8 mouse cellular contexts compared by ENCODE assay signal in the genomic region with DNA sequence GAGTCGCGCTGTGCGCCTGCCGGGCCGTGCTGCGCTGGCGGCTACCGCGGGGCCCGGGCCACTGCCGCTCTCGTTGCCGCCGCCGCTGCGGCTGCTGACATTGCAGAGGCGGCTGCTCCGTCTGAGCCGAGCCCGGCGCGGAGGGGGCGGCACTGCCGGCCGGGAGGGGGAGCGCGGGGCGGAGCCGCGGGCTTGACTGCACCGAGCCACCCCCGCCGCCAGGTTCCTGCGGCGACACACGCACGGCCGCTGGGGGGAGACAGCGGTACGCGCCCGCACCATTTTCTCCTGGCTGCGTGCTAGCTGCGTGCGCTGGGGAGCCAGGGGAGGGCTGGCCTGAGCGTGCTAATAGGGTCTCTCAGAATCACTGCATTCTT. TPM values are rescaled to one million over a fixed set of nuclear protein-coding genes. Genes with fewer than 3 reads are reported as not detected.
A peak's percentile ranks its signal among the peaks of the same experiment; 100 is the strongest.
DNase-seq lines count a peak whose midpoint lies in the region; ATAC-seq lines count a peak whose summit lies in the region.

Ube2ql1 (minus strand) TSS at position 131 of the 377 bp plus-strand sequence.

- peak within 1 kb of the TSS; percentile 99 for H3K4me2 ChIP-seq in intestine, embryonic 14.5 days (ENCODE audit: low read length)

- H3K9ac ChIP-seq in intestine, embryonic 14.5 days (ENCODE audit: low read length) = peak within 1 kb of the TSS; percentile 35

- peak; percentile 86 for ATAC-seq in intestine, embryonic 14.5 days (replicated peaks; ENCODE audit: low FRiP score, low TSS enrichment, low read depth)

- H3K36me3 ChIP-seq in intestine, embryonic 14.5 days (ENCODE audit: control insufficient read depth, insufficient read depth, low read length) = no peaks in the 10 kb centered on the region

- DNase-seq in adrenal gland, adult 8-10 months = peak; percentile 77
- peak; percentile 94 for DNase-seq in embryo, embryonic 11 days
- DNase-seq in gastrocnemius, postnatal 4 days (ENCODE audit: low spot score in 2 of 2) = peak; percentile 82 to 85
- DNase-seq in intestine, embryonic 14.5 days (ENCODE audit: low spot score) = peak; percentile 88
- peak; percentile 81 to 92 for DNase-seq in left cerebral cortex, adult 8-10 months (ENCODE audit: low spot score in 2 of 2)
- peak; percentile 84 to 88 for DNase-seq in lung, postnatal 4 days
- peak; percentile 95 for DNase-seq in right cerebral cortex, adult 2 months (ENCODE audit: low spot score in 2 of 2)
- peak; percentile 72 for DNase-seq in urinary bladder, adult 2 months (ENCODE audit: low spot score)

- under 1% methylated on average over 36 of the region's 46 CpGs for WGBS in intestine, embryonic 14.5 days

- H3K27me3 ChIP-seq in intestine, embryonic 14.5 days (replicated peaks; ENCODE audit: control insufficient read depth, insufficient read depth, low read length) = peaks cover 57% of the 10 kb centered on the region

- no peak within 1 kb of the TSS for H3K27ac ChIP-seq in intestine, embryonic 14.5 days (ENCODE audit: low read depth)

- H3K9me3 ChIP-seq in intestine, embryonic 14.5 days (ENCODE audit: control insufficient read depth, low read length) = no peaks in the 10 kb centered on the region; the same call in 1 of the 2 replicates

- 0 out of 2 replicates have a peak, but pooled peaks cover 8% of the 10 kb centered on the region for H3K4me1 ChIP-seq in intestine, embryonic 14.5 days (replicated peaks; ENCODE audit: control insufficient read depth, insufficient read depth, low read length)

- H3K4me3 ChIP-seq in intestine, embryonic 14.5 days (ENCODE audit: low read depth, low read length) = peak within 1 kb of the TSS; percentile 54

RNA-seq across cellular contexts. Expression of gene Ube2ql1, which starts in this region (rescaled TPM):
- 1 to 10 TPM in 3 of 4 experiments, under 1 TPM in 1; 0.68 to 2.6 (median 1.7) TPM for total RNA-seq in adrenal gland, adult 8-10 months (2022)
- total RNA-seq in gastrocnemius, postnatal 4 days (2021) = under 1 TPM; 0.29 to 0.31 TPM
- polyA plus RNA-seq in intestine, embryonic 14.5 days (2014; fragmentation: Nextera tagmentation; extraction: Ambion mirVana) = 0.26 and 0.27 TPM in 2 replicates
- 100 to 1,000 TPM; 163 to 170 (median 167) TPM for total RNA-seq in left cerebral cortex, adult 8-10 months (2022)
- polyA plus RNA-seq in urinary bladder, adult 2 months (2012; rRNA removed) = 1.2 and 2.2 TPM in 2 replicates

Comparison
In these comparisons a context has a peak if more than half of its experiments do, and no peak if none do; other contexts are left out.
1. RNA of gene Ube2ql1 (total RNA-seq): 163 to 170 TPM in left cerebral cortex, adult 8-10 months; 0.68 to 2.6 TPM in adrenal gland, adult 8-10 months and 0.29 to 0.31 TPM in gastrocnemius, postnatal 4 days; every median in the first group is over 10 times any median in the second.
2. Peak in DNase-seq in gastrocnemius, postnatal 4 days; RNA of the gene not detected or under 1 TPM.
3. Peak in DNase-seq, ATAC-seq, H3K4me3 ChIP-seq, H3K9ac ChIP-seq and H3K4me2 ChIP-seq in intestine, embryonic 14.5 days; RNA of the gene not detected or under 1 TPM.
4. Peak in every context shown above with its lines, with median percentiles within 50 percentile points of each other: DNase-seq.